In genomic region chr5:37368796-37369195, GRCm38 (mm10) we compare ENCODE assay signal across 32 mouse cellular contexts. TPM values are rescaled to one million over a fixed set of nuclear protein-coding genes. Genes with fewer than 3 reads are reported as not detected.
DNase-seq lines count a peak whose midpoint lies in the region; ATAC-seq lines count a peak whose summit lies in the region.
"Had no signal": no experiment of that assay in that cellular context is flagged by ENCODE, and none has a peak within 500 bp of the region (broad histone marks: within the 10 kb centered on the region; RNA-seq: fewer than 3 reads in every experiment).

No protein-coding gene starts in this region.

- ATAC-seq in forebrain, embryonic 16.5 days: peak; percentile 63
- ATAC-seq in midbrain, embryonic 11.5 days (ENCODE audit: low FRiP score): no peak
- ATAC-seq in midbrain, embryonic 15.5 days (replicated peaks): no peak
- ATAC-seq: hindbrain, postnatal 0 days; inflammation-experienced regulatory T-cells, adult 6 months; intestine, embryonic 16.5 days; Patski had no signal

- DNase-seq in cerebellum, postnatal 14 days: peak; percentile 66 to 71
- no peak for DNase-seq in cerebellum, adult 9-11 months
- DNase-seq in forebrain, embryonic 10.5 days (ENCODE audit: extremely low spot score, low spot score): no peak
- DNase-seq in midbrain, embryonic 11.5 days (ENCODE audit: low spot score, missing footprints): peak; percentile 23
- DNase-seq in right cerebral cortex, postnatal 4 days: peak; percentile 29
- no peak for DNase-seq in right cerebral cortex, postnatal 36 days (ENCODE audit: low spot score in 2 of 2)
- DNase-seq: adrenal gland, postnatal 10 days; adrenal gland, postnatal 36 days; B cell, adult 2 months; cerebellum, adult 11 months; cerebellum, adult 8-10 months; cerebellum, postnatal 36 days; embryo, embryonic 11 days; gastrocnemius, postnatal 10 days; gastrocnemius, postnatal 36 days; heart, adult 2 months; heart, postnatal 14 days; heart, postnatal 4 days; kidney, adult 18-20 months had no signal

- no peak overlapping the region for H3K4me2 ChIP-seq in forebrain, embryonic 16.5 days (ENCODE audit: low read length)
- no peak overlapping the region for H3K4me2 ChIP-seq in midbrain, embryonic 11.5 days
- H3K4me2 ChIP-seq in midbrain, embryonic 15.5 days: no peak overlapping the region
- H3K4me2 ChIP-seq: embryonic facial prominence, embryonic 13.5 days; heart, embryonic 13.5 days; hindbrain, embryonic 14.5 days had no signal

- no peaks in the 10 kb centered on the region for H3K27me3 ChIP-seq in forebrain, embryonic 16.5 days (replicated peaks; ENCODE audit: control insufficient read depth, insufficient read depth, low read length)
- no peaks in the 10 kb centered on the region for H3K27me3 ChIP-seq in forebrain, embryonic 10.5 days (ENCODE audit: poor library complexity, severe bottlenecking)
- no peaks in the 10 kb centered on the region for H3K27me3 ChIP-seq in midbrain, embryonic 11.5 days (ENCODE audit: control insufficient read depth, insufficient read depth, low read length)
- H3K27me3 ChIP-seq in midbrain, embryonic 15.5 days (replicated peaks): no peaks in the 10 kb centered on the region
- H3K27me3 ChIP-seq: embryonic facial prominence, embryonic 13.5 days; heart, embryonic 13.5 days; Patski had no signal

- no peak overlapping the region for H3K4me3 ChIP-seq in forebrain, embryonic 16.5 days (replicated peaks; ENCODE audit: low read length)
- H3K4me3 ChIP-seq in forebrain, embryonic 10.5 days: no peak overlapping the region
- no peak overlapping the region for H3K4me3 ChIP-seq in midbrain, embryonic 11.5 days (ENCODE audit: low read depth, low read length)
- H3K4me3 ChIP-seq in midbrain, embryonic 15.5 days: no peak overlapping the region
- H3K4me3 ChIP-seq: embryonic facial prominence, embryonic 10.5 days; embryonic facial prominence, embryonic 13.5 days; erythroblast, embryonic 14.5 days; heart, adult 2 months; heart, embryonic 10.5 days; heart, embryonic 13.5 days had no signal

- no peaks in the 10 kb centered on the region for H3K36me3 ChIP-seq in forebrain, embryonic 16.5 days (ENCODE audit: control insufficient read depth, insufficient read depth)
- H3K36me3 ChIP-seq in forebrain, embryonic 10.5 days (replicated peaks): peaks cover 88% of the 10 kb centered on the region
- H3K36me3 ChIP-seq in midbrain, embryonic 11.5 days (ENCODE audit: control insufficient read depth, insufficient read depth, low read length): no peaks in the 10 kb centered on the region
- H3K36me3 ChIP-seq in midbrain, embryonic 15.5 days (replicated peaks): no peaks in the 10 kb centered on the region
- H3K36me3 ChIP-seq: G1E had no signal

- no peak overlapping the region for H3K9ac ChIP-seq in forebrain, embryonic 16.5 days (replicated peaks; ENCODE audit: low read depth, low read length)
- H3K9ac ChIP-seq in midbrain, embryonic 11.5 days (ENCODE audit: low read length): no peak overlapping the region
- no peak overlapping the region for H3K9ac ChIP-seq in midbrain, embryonic 15.5 days
- H3K9ac ChIP-seq: embryonic facial prominence, embryonic 13.5 days; heart, embryonic 13.5 days; hindbrain, embryonic 14.5 days had no signal

- no peak overlapping the region for H3K27ac ChIP-seq in forebrain, embryonic 16.5 days (ENCODE audit: low read length)
- no peak overlapping the region for H3K27ac ChIP-seq in forebrain, embryonic 10.5 days
- no peak overlapping the region for H3K27ac ChIP-seq in midbrain, embryonic 11.5 days (ENCODE audit: low read depth, low read length)
- no peak overlapping the region for H3K27ac ChIP-seq in midbrain, embryonic 15.5 days
- H3K27ac ChIP-seq: embryonic facial prominence, embryonic 10.5 days; embryonic facial prominence, embryonic 13.5 days; heart, adult 2 months; heart, embryonic 10.5 days; heart, embryonic 13.5 days; hindbrain, embryonic 14.5 days; hindbrain, postnatal 0 days had no signal

- H3K4me1 ChIP-seq in forebrain, embryonic 16.5 days (replicated peaks; ENCODE audit: control insufficient read depth, insufficient read depth, low read length): peaks cover 12% of the 10 kb centered on the region
- no peaks in the 10 kb centered on the region for H3K4me1 ChIP-seq in forebrain, embryonic 10.5 days
- no peaks in the 10 kb centered on the region for H3K4me1 ChIP-seq in midbrain, embryonic 11.5 days (ENCODE audit: control insufficient read depth, insufficient read depth, low read length)
- peaks cover 12% of the 10 kb centered on the region for H3K4me1 ChIP-seq in midbrain, embryonic 15.5 days
- H3K4me1 ChIP-seq: embryonic facial prominence, embryonic 10.5 days had no signal

- H3K9me3 ChIP-seq in forebrain, embryonic 16.5 days (ENCODE audit: control insufficient read depth, low read length): no peaks in the 10 kb centered on the region
- H3K9me3 ChIP-seq in forebrain, embryonic 10.5 days: no peaks in the 10 kb centered on the region
- H3K9me3 ChIP-seq in midbrain, embryonic 11.5 days (ENCODE audit: control insufficient read depth, low read length): no peaks in the 10 kb centered on the region
- no peaks in the 10 kb centered on the region for H3K9me3 ChIP-seq in midbrain, embryonic 15.5 days
- H3K9me3 ChIP-seq: embryonic facial prominence, embryonic 10.5 days; embryonic facial prominence, embryonic 13.5 days; heart, embryonic 10.5 days; heart, embryonic 13.5 days had no signal

- 74% methylated on average over 8 of the region's 8 CpGs for WGBS in forebrain, embryonic 16.5 days
- 92% methylated on average over 8 of the region's 8 CpGs for WGBS in forebrain, embryonic 10.5 days
- WGBS in midbrain, embryonic 11.5 days: 92% methylated on average over 8 of the region's 8 CpGs
- 89% methylated on average over 8 of the region's 8 CpGs for WGBS in midbrain, embryonic 15.5 days

RNA-seq across cellular contexts. Expression of gene Evc2, which starts 30.5 kb away (rescaled TPM):
- 6.4 and 7.2 TPM in 2 replicates for polyA plus RNA-seq in forebrain, embryonic 16.5 days (2015; fragmentation: Nextera tagmentation; extraction: Ambion mirVana)
- 20.1 and 22.3 TPM in 2 replicates for polyA plus RNA-seq in forebrain, embryonic 10.5 days (2016; fragmentation: Nextera tagmentation; extraction: Ambion mirVana)
- polyA plus RNA-seq in midbrain, embryonic 11.5 days (2014; fragmentation: Nextera tagmentation; extraction: Ambion mirVana): 8.1 and 10.3 TPM in 2 replicates
- 5.5 and 7.2 TPM in 2 replicates for polyA plus RNA-seq in midbrain, embryonic 15.5 days (2015; fragmentation: Nextera tagmentation; extraction: Ambion mirVana)
- polyA plus RNA-seq: erythroblast, embryonic 14.5 days; G1E; inflammation-experienced regulatory T-cells, adult 6 months had no signal

RNA-seq across cellular contexts. Expression of gene Evc, which starts 32.1 kb away (rescaled TPM):
- polyA plus RNA-seq in forebrain, embryonic 16.5 days (2015; fragmentation: Nextera tagmentation; extraction: Ambion mirVana): 6.2 and 7.0 TPM in 2 replicates
- polyA plus RNA-seq in forebrain, embryonic 10.5 days (2016; fragmentation: Nextera tagmentation; extraction: Ambion mirVana): 28.8 and 31.5 TPM in 2 replicates
- polyA plus RNA-seq in midbrain, embryonic 11.5 days (2014; fragmentation: Nextera tagmentation; extraction: Ambion mirVana): 11.1 and 11.8 TPM in 2 replicates
- polyA plus RNA-seq in midbrain, embryonic 15.5 days (2015; fragmentation: Nextera tagmentation; extraction: Ambion mirVana): 3.7 and 4.4 TPM in 2 replicates
- polyA plus RNA-seq: G1E; inflammation-experienced regulatory T-cells, adult 6 months had no signal

Comparison
In these comparisons a context has a peak if more than half of its experiments do, and no peak if none do; other contexts are left out.
1. DNase-seq: peak in cerebellum, postnatal 14 days (2 of 2), midbrain, embryonic 11.5 days (single experiment) and right cerebral cortex, postnatal 4 days (single experiment); none in cerebellum, adult 9-11 months (single experiment), forebrain, embryonic 10.5 days (single experiment) and right cerebral cortex, postnatal 36 days (0 of 2).